Mouse (Mus musculus) adrenal gland, postnatal 14 days (tissue): ENCODE data around the gene Cfap58. TPM values are rescaled to one million over a fixed set of nuclear protein-coding genes. Genes with fewer than 3 reads are reported as not detected.

Source experiments
- DNase-seq: peaks from one replicate; pipeline ENCODE4 v3.0.0; 2021; ENCODE audit warnings: mixed read lengths
- microRNA-seq, 2 experiments: library from miRNA; unstranded; fragments of <30 nt; microRNA quantifications; one replicate each; pipeline ENCODE4 v1.2.0; 2021
- total RNA-seq: library from RNA; stranded (reverse); gene quantifications from 2 replicates; pipeline ENCODE4 v1.2.3, GENCODE M21; 2021

Cfap58 gene
- total RNA-seq, 1 experiment from 2014 or later: not detected

- no peak for DNase-seq
Observed at GRCm38 (mm10) chr19:48081456-48081855, 144.0 kb downstream of the Cfap58 start.

Small RNA genes lying within 50 kb of the gene (microRNA-seq; reads per million reads assigned to microRNA genes)
- gene Gm22240: 0 to 0.38 reads per million in 2 experiments

Other genes starting within 250 kb of the Cfap58 start
- 0.22 and 0.71 TPM in 2 replicates for gene Col17a1, start 245.6 kb upstream of the Cfap58 start, total RNA-seq
- gene Sfr1, start 206.0 kb upstream of the Cfap58 start, total RNA-seq: 90.3 and 102 TPM in 2 replicates
- 151 and 169 TPM in 2 replicates for gene Gsto1, start 82.7 kb upstream of the Cfap58 start, total RNA-seq
- gene Gsto2, start 72.1 kb upstream of the Cfap58 start, total RNA-seq: 3.3 and 3.5 TPM in 2 replicates
- gene Cfap43, start 18.4 kb upstream of the Cfap58 start, total RNA-seq: not detected in 2 replicates
- gene Itprip, start 18.4 kb upstream of the Cfap58 start, total RNA-seq: 12.9 and 14.6 TPM in 2 replicates